Mouse (Mus musculus): ENCODE measurements around the gene Yes1. TPM values are rescaled to one million over a fixed set of nuclear protein-coding genes. Genes with fewer than 3 reads are reported as not detected.
"Not testable (repeated sequence)": the region's sequence is repeated elsewhere in the genome, so short reads cannot be mapped to it uniquely, and the experiment has no call there.

Yes1 gene
- total RNA-seq (2015; ENCODE audit: low replicate concordance) (not detected in 2 replicates), total RNA-seq (2017; ENCODE audit: low replicate concordance) (not detected in 2 replicates)

GRCm38 (mm10) chr5:32610801-32611340 is at the start of gene Yes1:
Yes1 (plus strand) TSS chr5:32611171.
- ATAC-seq (replicated peaks; ENCODE audit: low FRiP score, poor library complexity, severe bottlenecking): 0 out of 2 replicates have a peak, but pooled peaks have one; percentile 42

- ATAC-seq (replicated peaks; ENCODE audit: low FRiP score, poor library complexity, severe bottlenecking): no peak
Observed at GRCm38 (mm10) chr5:32564697-32565096, 46.3 kb upstream of the Yes1 start.

GRCm38 (mm10) chr5:32571802-32572201 is 39.2 kb upstream of the Yes1 start:
- ATAC-seq (replicated peaks; ENCODE audit: low FRiP score, poor library complexity, severe bottlenecking): no peak

GRCm38 (mm10) chr5:32588136-32588535 is 22.8 kb upstream of the Yes1 start:
- ATAC-seq (replicated peaks; ENCODE audit: low FRiP score, poor library complexity, severe bottlenecking): no peak

- ATAC-seq (replicated peaks; ENCODE audit: low FRiP score, poor library complexity, severe bottlenecking): no peak
Observed at GRCm38 (mm10) chr5:32593793-32594192, 17.2 kb upstream of the Yes1 start.

GRCm38 (mm10) chr5:32594358-32594757 is 16.6 kb upstream of the Yes1 start:
- no peak for ATAC-seq (replicated peaks; ENCODE audit: low FRiP score, poor library complexity, severe bottlenecking)

GRCm38 (mm10) chr5:32605911-32606310 is 5.1 kb upstream of the Yes1 start:
- no peak for ATAC-seq (replicated peaks; ENCODE audit: low FRiP score, poor library complexity, severe bottlenecking)

GRCm38 (mm10) chr5:32607776-32608355 is 3.1 kb upstream of the Yes1 start:
- ATAC-seq (replicated peaks; ENCODE audit: low FRiP score, poor library complexity, severe bottlenecking): no peak

- no peak for ATAC-seq (replicated peaks; ENCODE audit: low FRiP score, poor library complexity, severe bottlenecking)
Observed at GRCm38 (mm10) chr5:32608516-32608915, 2.5 kb upstream of the Yes1 start.

- no peak for ATAC-seq (replicated peaks; ENCODE audit: low FRiP score, poor library complexity, severe bottlenecking)
Observed at GRCm38 (mm10) chr5:32610064-32610800, 739 bp upstream of the Yes1 start.

GRCm38 (mm10) chr5:32611341-32611961 is 480 bp downstream of the Yes1 start:
- ATAC-seq (replicated peaks; ENCODE audit: low FRiP score, poor library complexity, severe bottlenecking): 0 out of 2 replicates have a peak, but pooled peaks have one; percentile 19

GRCm38 (mm10) chr5:32614291-32614690 is 3.3 kb downstream of the Yes1 start:
- ATAC-seq (replicated peaks; ENCODE audit: low FRiP score, poor library complexity, severe bottlenecking): no peak

- no peak for ATAC-seq (replicated peaks; ENCODE audit: low FRiP score, poor library complexity, severe bottlenecking)
Observed at GRCm38 (mm10) chr5:32614691-32615090, 3.7 kb downstream of the Yes1 start.

- ATAC-seq (replicated peaks; ENCODE audit: low FRiP score, poor library complexity, severe bottlenecking): not testable (repeated sequence)
Observed at GRCm38 (mm10) chr5:32616489-32616888, 5.5 kb downstream of the Yes1 start.

GRCm38 (mm10) chr5:32617851-32618250 is 6.9 kb downstream of the Yes1 start:
- ATAC-seq (replicated peaks; ENCODE audit: low FRiP score, poor library complexity, severe bottlenecking): no peak

- ATAC-seq (replicated peaks; ENCODE audit: low FRiP score, poor library complexity, severe bottlenecking): no peak
Observed at GRCm38 (mm10) chr5:32623649-32624048, 12.7 kb downstream of the Yes1 start.

GRCm38 (mm10) chr5:32624777-32625176 is 13.8 kb downstream of the Yes1 start:
- ATAC-seq (replicated peaks; ENCODE audit: low FRiP score, poor library complexity, severe bottlenecking): no peak

GRCm38 (mm10) chr5:32633185-32633584 is 22.2 kb downstream of the Yes1 start:
- ATAC-seq (replicated peaks; ENCODE audit: low FRiP score, poor library complexity, severe bottlenecking): no peak

GRCm38 (mm10) chr5:32657386-32657785 is 46.4 kb downstream of the Yes1 start:
- ATAC-seq (replicated peaks; ENCODE audit: low FRiP score, poor library complexity, severe bottlenecking): no peak

GRCm38 (mm10) chr5:32682475-32682874 is 71.5 kb downstream of the Yes1 start:
- ATAC-seq (replicated peaks; ENCODE audit: low FRiP score, poor library complexity, severe bottlenecking): no peak

GRCm38 (mm10) chr5:32693411-32693810 is 82.4 kb downstream of the Yes1 start:
- ATAC-seq (replicated peaks; ENCODE audit: low FRiP score, poor library complexity, severe bottlenecking): no peak

All from erythroid progenitor cell, adult 5-6 weeks (primary cell).